Mouse (Mus musculus): ENCODE measurements at regions not wholly inside any gene's neighbourhood (a gene's known extent, or its start where the extent isn't known, plus 50 kb on each side); places are given as distances from the start of the nearest gene placed in this dataset.

DNA sequence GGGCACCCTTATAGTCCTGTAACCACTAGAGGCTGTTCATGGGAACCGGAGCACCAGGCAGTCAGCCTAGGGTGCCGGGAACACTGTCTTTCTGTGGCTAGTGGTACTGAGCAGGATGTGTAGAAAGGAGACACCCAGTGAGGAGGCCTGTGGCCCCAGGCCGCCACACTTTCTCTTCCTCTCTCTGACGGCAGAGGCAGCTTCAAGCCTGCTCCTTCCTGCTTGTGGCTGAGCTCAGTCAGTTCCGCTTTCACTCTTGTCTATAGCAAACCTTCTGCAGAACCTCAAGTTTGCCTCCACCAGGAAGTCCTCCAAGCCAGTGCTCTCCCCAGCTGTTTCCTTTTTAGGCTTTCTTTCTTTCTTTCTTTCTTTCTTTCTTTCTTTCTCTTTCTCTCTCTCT lies 197.2 kb downstream of the Uaca start:
- TF ChIP-seq CTCF (IDR thresholded peaks at IDR 0.05; ENCODE audit: extremely low read depth, insufficient read length, insufficient replicate concordance, low read depth, low read length) (no peak), POLR2A (IDR thresholded peaks at IDR 0.05; ENCODE audit: low read depth, low read length) (no peak)
